Mouse (Mus musculus): ENCODE data around the gene Osbp. TPM values are rescaled to one million over a fixed set of nuclear protein-coding genes. Genes with fewer than 3 reads are reported as not detected.

The Osbp gene
- total and polyA plus RNA-seq, 3 experiments: 33.8 to 95.1 (median 81.7) TPM

- TF ChIP-seq CTCF (IDR thresholded peaks at IDR 0.05): no peak
- no peak for TF ChIP-seq POLR2A (IDR thresholded peaks at IDR 0.05; ENCODE audit: insufficient read depth, low read depth, low read length)
- no peak for TF ChIP-seq EP300 (IDR thresholded peaks at IDR 0.05; ENCODE audit: insufficient read depth, low read depth, low read length)
- WGBS: 40% methylated on average over 2 of the region's 2 CpGs
- no peaks in the 10 kb centered on the region for H3K79me2 ChIP-seq (replicated peaks; ENCODE audit: control insufficient read depth, insufficient read depth, low read length)
- H3K4me1 ChIP-seq (ENCODE audit: control insufficient read depth, insufficient read depth, low read length): no peaks in the 10 kb centered on the region
- intact Hi-C loops (cut with DNase I): no loop called here
- no peak within 1 kb of the TSS for H3K27ac ChIP-seq
- H3K36me3 ChIP-seq (ENCODE audit: control insufficient read depth, insufficient read depth, low read length): no peaks in the 10 kb centered on the region
- H3K27me3 ChIP-seq (ENCODE audit: control insufficient read depth, insufficient read depth, low read length): no peaks in the 10 kb centered on the region
- no peak within 1 kb of the TSS for H3K4me3 ChIP-seq
- no peak for DNase-seq
- no peak within 1 kb of the TSS for H3K9ac ChIP-seq (ENCODE audit: low read depth, low read length)
These were observed 75.5 kb downstream of the Osbp start, which contains the start of gene Olfr1423 for GRCm38 (mm10) chr19:12041217-12041616. TSS of gene Olfr1423 (minus strand) at chr19:12041317.

GRCm38 (mm10) chr19:12043163-12043562, 77.4 kb downstream of the Osbp start:
- Histone ChIP-seq H3K4me3 (no peak overlapping the region), H3K36me3 (ENCODE audit: control insufficient read depth, insufficient read depth, low read length) (no peaks in the 10 kb centered on the region), H3K27me3 (ENCODE audit: control insufficient read depth, insufficient read depth, low read length) (no peaks in the 10 kb centered on the region), H3K9ac (ENCODE audit: low read depth, low read length) (no peak overlapping the region), H3K4me1 (ENCODE audit: control insufficient read depth, insufficient read depth, low read length) (no peaks in the 10 kb centered on the region), H3K79me2 (replicated peaks; ENCODE audit: control insufficient read depth, insufficient read depth, low read length) (no peaks in the 10 kb centered on the region), H3K27ac (no peak overlapping the region)
- DNase-seq: no peak
- intact Hi-C loops (cut with DNase I): no loop called here
- 84% methylated on average over 5 of the region's 5 CpGs for whole genome bisulfite sequencing
- TF ChIP-seq POLR2A (IDR thresholded peaks at IDR 0.05; ENCODE audit: insufficient read depth, low read depth, low read length): no peak
- TF ChIP-seq EP300 (IDR thresholded peaks at IDR 0.05; ENCODE audit: insufficient read depth, low read depth, low read length): no peak
- peak; percentile 12; the same call in 1 of the 2 replicates for TF ChIP-seq CTCF (IDR thresholded peaks at IDR 0.05)

Small RNAs within 50 kb of the gene (microRNA-seq; reads per million reads assigned to microRNA genes)
- gene Mir6994: 0.56 to 1.5 reads per million in 2 experiments

Other genes with a start within 250 kb of the Osbp start
- gene Gif, start 218.4 kb upstream of the Osbp start, total RNA-seq (2021): not detected
- not detected in 2 replicates for gene Gif, start 218.4 kb upstream of the Osbp start, polyA plus RNA-seq (2012; rRNA removed)
- gene Mrpl16, start 195.6 kb upstream of the Osbp start, total RNA-seq (2021): 100 to 1,000 TPM in 1 of 2 experiments, 10 to 100 TPM in 1; 99.5 to 109 TPM
- gene Mrpl16, start 195.6 kb upstream of the Osbp start, polyA plus RNA-seq (2012; rRNA removed): 41.8 and 58.7 TPM in 2 replicates
- 1 to 10 TPM; 3.6 to 3.9 TPM for gene Stx3, start 146.5 kb upstream of the Osbp start, total RNA-seq (2021)
- 3.9 and 6.1 TPM in 2 replicates for gene Stx3, start 146.5 kb upstream of the Osbp start, polyA plus RNA-seq (2012; rRNA removed)
- gene Olfr1417, start 126.7 kb upstream of the Osbp start, total RNA-seq (2021): not detected
- not detected in 2 replicates for gene Olfr1417, start 126.7 kb upstream of the Osbp start, polyA plus RNA-seq (2012; rRNA removed)
- gene Olfr1418, start 104.9 kb upstream of the Osbp start, total RNA-seq (2021): not detected
- not detected in 2 replicates for gene Olfr1418, start 104.9 kb upstream of the Osbp start, polyA plus RNA-seq (2012; rRNA removed)
- gene Olfr1419, start 90.8 kb upstream of the Osbp start, total RNA-seq (2021): not detected
- not detected in 2 replicates for gene Olfr1419, start 90.8 kb upstream of the Osbp start, polyA plus RNA-seq (2012; rRNA removed)
- not detected for gene Olfr1420, start 79.4 kb upstream of the Osbp start, total RNA-seq (2021)
- not detected in 2 replicates for gene Olfr1420, start 79.4 kb upstream of the Osbp start, polyA plus RNA-seq (2012; rRNA removed)
- gene Patl1, start 53.5 kb upstream of the Osbp start, total RNA-seq (2021): 10 to 100 TPM; 28.6 to 32.7 TPM
- gene Patl1, start 53.5 kb upstream of the Osbp start, polyA plus RNA-seq (2012; rRNA removed): 19.3 and 23.2 TPM in 2 replicates
- not detected for gene Olfr1423, start 75.4 kb downstream of the Osbp start, total RNA-seq (2021)
- gene Olfr1423, start 75.4 kb downstream of the Osbp start, polyA plus RNA-seq (2012; rRNA removed): not detected in 2 replicates
- not detected for gene Olfr1424, start 96.7 kb downstream of the Osbp start, total RNA-seq (2021)
- gene Olfr1424, start 96.7 kb downstream of the Osbp start, polyA plus RNA-seq (2012; rRNA removed): not detected in 2 replicates
- not detected for gene Olfr1425, start 111.8 kb downstream of the Osbp start, total RNA-seq (2021)
- gene Olfr1425, start 111.8 kb downstream of the Osbp start, polyA plus RNA-seq (2012; rRNA removed): not detected in 2 replicates
- not detected for gene Olfr1426, start 126.1 kb downstream of the Osbp start, total RNA-seq (2021)
- not detected in 2 replicates for gene Olfr1426, start 126.1 kb downstream of the Osbp start, polyA plus RNA-seq (2012; rRNA removed)
- gene Olfr1427, start 137.4 kb downstream of the Osbp start, total RNA-seq (2021): not detected
- not detected in 2 replicates for gene Olfr1427, start 137.4 kb downstream of the Osbp start, polyA plus RNA-seq (2012; rRNA removed)
- gene Olfr1428, start 150.0 kb downstream of the Osbp start, total RNA-seq (2021): not detected
- gene Olfr1428, start 150.0 kb downstream of the Osbp start, polyA plus RNA-seq (2012; rRNA removed): not detected in 2 replicates
- gene Olfr76, start 157.3 kb downstream of the Osbp start, total RNA-seq (2021): not detected
- not detected in 2 replicates for gene Olfr76, start 157.3 kb downstream of the Osbp start, polyA plus RNA-seq (2012; rRNA removed)
- not detected for gene Olfr1555-ps1, start 204.2 kb downstream of the Osbp start, total RNA-seq (2021)
- gene Olfr1555-ps1, start 204.2 kb downstream of the Osbp start, polyA plus RNA-seq (2012; rRNA removed): not detected in 2 replicates
- gene Olfr1431, start 234.7 kb downstream of the Osbp start, total RNA-seq (2021): not detected
- gene Olfr1431, start 234.7 kb downstream of the Osbp start, polyA plus RNA-seq (2012; rRNA removed): not detected in 2 replicates

All from heart, adult 2 months (tissue).